ENCODE assay signal across 12 mouse cellular contexts in genomic region chr14:75148229-75148628, GRCm38 (mm10). TPM values are rescaled to one million over a fixed set of nuclear protein-coding genes. Genes with fewer than 3 reads are reported as not detected.
DNase-seq lines count a peak whose midpoint lies in the region; ATAC-seq lines count a peak whose summit lies in the region.
"Had no signal": no experiment of that assay in that cellular context is flagged by ENCODE, and none has a peak within 500 bp of the region (broad histone marks: within the 10 kb centered on the region; RNA-seq: fewer than 3 reads in every experiment).

No protein-coding gene starts in this region.

- H3K9ac ChIP-seq in kidney, embryonic 14.5 days (ENCODE audit: low read depth, low read length) = no peak overlapping the region
- H3K9ac ChIP-seq: hindbrain, embryonic 13.5 days had no signal

- no peaks in the 10 kb centered on the region for H3K27me3 ChIP-seq in kidney, embryonic 14.5 days (ENCODE audit: control insufficient read depth, insufficient read depth, low read length)
- H3K27me3 ChIP-seq: hindbrain, embryonic 13.5 days had no signal

- no peak overlapping the region for H3K4me3 ChIP-seq in kidney, embryonic 14.5 days (ENCODE audit: low read length)
- H3K4me3 ChIP-seq: hindbrain, embryonic 13.5 days had no signal

- no peak overlapping the region for H3K27ac ChIP-seq in kidney, embryonic 14.5 days (ENCODE audit: low read depth, low read length)
- H3K27ac ChIP-seq: hindbrain, embryonic 13.5 days had no signal

- peak; percentile 23 for DNase-seq in kidney, adult 9 months
- peak; percentile 78 for DNase-seq in MEL-GATA-1-ER (ENCODE audit: extremely low read depth, low read depth)
- peak; percentile 42 for DNase-seq in lung, postnatal 25 days (ENCODE audit: low spot score)
- DNase-seq in thymus, postnatal 10 days (ENCODE audit: low spot score in 2 of 2) = no peak
- DNase-seq in ovary, adult 18-20 months (ENCODE audit: low spot score) = no peak
- DNase-seq: adrenal gland, adult 2 months; cerebellum, postnatal 25 days had no signal

- 83% methylated on average over 9 of the region's 9 CpGs for WGBS in kidney, embryonic 14.5 days

- no peak overlapping the region for H3K4me2 ChIP-seq in kidney, embryonic 14.5 days (replicated peaks; ENCODE audit: low read depth, low read length)
- H3K4me2 ChIP-seq: hindbrain, embryonic 13.5 days had no signal

- H3K4me1 ChIP-seq in kidney, embryonic 14.5 days (ENCODE audit: control insufficient read depth, insufficient read depth, low read length) = no peaks in the 10 kb centered on the region
- H3K4me1 ChIP-seq: hindbrain, embryonic 13.5 days had no signal

- H3K9me3 ChIP-seq in kidney, embryonic 14.5 days (ENCODE audit: control insufficient read depth, low read length) = no peaks in the 10 kb centered on the region
- H3K9me3 ChIP-seq: hindbrain, embryonic 13.5 days had no signal

- no peak for ATAC-seq in kidney, embryonic 14.5 days (ENCODE audit: low FRiP score, low TSS enrichment)
- peak; percentile 78 for ATAC-seq in granulocyte monocyte progenitor cell, adult 5-6 weeks (replicated peaks; ENCODE audit: poor library complexity, severe bottlenecking)

- no peaks in the 10 kb centered on the region for H3K36me3 ChIP-seq in kidney, embryonic 14.5 days (ENCODE audit: control insufficient read depth, insufficient read depth, low read length)
- H3K36me3 ChIP-seq: hindbrain, embryonic 13.5 days had no signal

RNA-seq across cellular contexts. Expression of gene Lcp1, which starts 17.3 kb away (rescaled TPM):
- polyA plus RNA-seq in kidney, embryonic 14.5 days (2014; fragmentation: Nextera tagmentation; extraction: Ambion mirVana) = 11.2 and 22.3 TPM in 2 replicates
- total RNA-seq in granulocyte monocyte progenitor cell, adult 5-6 weeks (2014; fragmentation: Nextera tagmentation) = 450 and 461 TPM in 2 replicates
- 316 and 346 TPM in 2 replicates for total RNA-seq in granulocyte monocyte progenitor cell, adult 5-6 weeks (2017)

RNA-seq across cellular contexts. Expression of gene Lrrc63, which starts 17.5 kb away (rescaled TPM):
- 0.07 TPM in 1 of 2 replicates, not detected in the other for polyA plus RNA-seq in kidney, embryonic 14.5 days (2014; fragmentation: Nextera tagmentation; extraction: Ambion mirVana)
- total RNA-seq in granulocyte monocyte progenitor cell, adult 5-6 weeks (2014; fragmentation: Nextera tagmentation) = not detected in 2 replicates
- total RNA-seq in granulocyte monocyte progenitor cell, adult 5-6 weeks (2017) = not detected in 2 replicates
- total RNA-seq: adrenal gland, adult 2 months; gastrocnemius, adult 18-20 months; layer of hippocampus, postnatal 14 days had no signal
- polyA plus RNA-seq: adrenal gland, adult 2 months had no signal

Comparison
In these comparisons a context has a peak if more than half of its experiments do, and no peak if none do; other contexts are left out.
1. DNase-seq: peak in kidney, adult 9 months (single experiment), MEL-GATA-1-ER (single experiment) and lung, postnatal 25 days (single experiment); none in thymus, postnatal 10 days (0 of 2) and ovary, adult 18-20 months (single experiment).